Mouse (Mus musculus): ENCODE data around the gene Supv3l1.
"Not testable (repeated sequence)": the region's sequence is repeated elsewhere in the genome, so short reads cannot be mapped to it uniquely, and the experiment has no call there.

Gene Supv3l1

DNA sequence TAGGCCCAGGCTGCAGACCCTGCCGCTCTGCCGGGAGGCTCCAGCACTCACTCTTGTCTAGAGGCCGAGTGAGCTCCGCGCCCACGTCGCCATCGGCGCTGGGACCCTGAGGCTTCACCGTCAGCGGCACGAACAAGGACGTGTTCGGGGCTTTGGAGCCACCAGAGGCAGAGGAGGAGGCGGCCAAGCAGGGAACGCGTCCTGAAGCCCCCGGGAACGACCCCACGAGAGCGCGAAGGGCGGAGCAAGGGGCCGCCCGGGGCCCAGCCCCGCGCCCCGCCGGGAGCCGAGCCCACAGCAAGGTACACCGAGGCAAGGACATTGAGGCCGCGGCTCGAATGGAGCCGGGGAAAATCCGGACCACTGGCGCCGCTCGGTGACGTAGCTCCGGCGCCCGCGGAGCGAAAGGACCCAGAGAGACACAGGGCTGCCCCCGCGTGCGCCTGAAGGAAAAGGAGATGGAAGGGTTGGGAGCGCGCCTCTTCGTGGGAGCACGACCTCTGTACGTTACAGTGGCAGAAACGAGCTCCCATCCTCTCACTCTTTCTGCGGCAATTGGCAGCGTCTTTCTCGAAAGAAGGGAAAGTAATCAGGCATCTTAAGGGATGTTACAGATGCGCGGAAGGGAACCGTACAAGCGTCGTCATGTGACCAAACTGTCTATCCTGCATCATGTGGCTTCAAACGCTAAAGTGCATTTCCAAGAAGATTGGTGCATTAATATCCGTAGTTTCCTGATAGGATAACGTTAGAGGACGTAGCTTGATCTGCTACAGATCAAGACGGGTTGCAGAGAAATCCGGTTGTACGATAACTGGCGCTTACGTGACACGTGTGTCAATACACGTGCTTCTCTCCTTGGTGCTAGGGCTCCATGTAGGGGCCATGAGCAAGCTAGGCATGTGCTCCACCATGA lies at the start of gene Supv3l1, which contains the start of gene 4930507D05Rik:
Gene Supv3l1 (minus strand): TSS at position 375 of the 916 bp plus-strand sequence.
Gene 4930507D05Rik (plus strand): TSS at position 126 of the 916 bp plus-strand sequence.
- peak; percentile 95 for DNase-seq (ENCODE audit: inconsistent ontology term)

DNA sequence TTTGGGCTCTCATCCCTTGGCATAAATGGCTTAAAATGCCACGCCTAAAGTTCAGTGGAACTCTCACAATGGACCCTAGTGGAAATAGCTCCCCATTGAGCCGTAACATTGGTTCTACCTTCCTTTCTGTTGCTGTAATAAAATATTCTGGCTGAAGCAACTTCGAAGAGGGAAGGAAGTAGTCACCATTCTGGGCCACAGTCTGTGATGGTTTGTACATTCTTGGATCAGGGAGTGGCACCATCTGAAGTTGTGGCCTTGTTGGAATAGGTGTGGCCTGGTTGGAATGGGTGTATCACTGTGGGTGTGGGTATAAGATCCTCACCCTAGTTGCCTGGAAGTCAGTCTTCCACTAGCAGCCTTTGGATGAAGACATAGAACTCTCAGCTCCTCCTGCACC lies 42.1 kb upstream of the Supv3l1 start:
- DNase-seq (ENCODE audit: inconsistent ontology term), result not testable (repeated sequence)

- DNase-seq (ENCODE audit: inconsistent ontology term), result peak; percentile 34
These were observed 38.7 kb upstream of the Supv3l1 start for GRCm38 (mm10) chr10:62488266-62488665.

DNA sequence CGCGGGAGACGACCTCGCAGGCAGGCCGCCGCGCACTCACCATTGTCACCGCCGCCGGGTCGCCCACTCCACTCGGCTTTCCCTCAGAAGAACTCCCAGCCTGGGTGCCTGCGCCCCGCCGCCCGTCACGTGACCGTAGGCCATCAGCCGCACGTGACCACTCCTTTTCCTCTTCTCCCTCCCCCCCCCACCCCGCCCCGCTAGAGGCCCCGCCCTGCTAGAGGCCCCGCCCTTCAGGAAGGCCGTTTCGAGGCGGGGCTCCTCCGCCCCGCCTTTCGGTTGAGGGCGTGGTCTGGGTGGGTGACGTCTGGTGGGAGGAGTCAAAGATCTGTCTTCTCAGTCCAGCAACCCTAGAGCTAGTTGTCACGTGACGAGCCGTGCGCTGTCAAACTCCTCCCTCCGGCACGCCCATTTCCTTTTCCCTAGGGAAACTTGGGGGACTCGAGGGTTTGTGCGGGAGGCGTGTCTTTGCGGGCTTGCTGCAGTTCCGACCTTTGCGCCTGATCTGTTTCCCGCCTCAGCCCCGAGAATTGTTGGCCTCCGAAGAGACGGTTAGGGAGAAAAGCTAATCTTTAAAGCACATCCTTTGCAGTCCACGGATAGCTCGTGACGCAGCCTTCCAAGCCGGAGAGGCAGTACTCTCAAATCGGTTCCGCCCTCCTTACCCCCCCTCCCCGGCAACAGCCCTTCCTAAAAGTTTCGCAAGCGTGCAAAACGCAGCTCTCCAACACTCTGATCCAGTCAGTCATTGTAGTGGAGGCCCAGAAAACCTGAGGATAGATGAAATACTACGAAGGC lies 37.3 kb upstream of the Supv3l1 start, which contains the start of gene Vps26a:
Gene Vps26a (minus strand): TSS at position 188 of the 798 bp plus-strand sequence.
- DNase-seq (ENCODE audit: inconsistent ontology term), result peak; percentile 100

GRCm38 (mm10) chr10:62485878-62486582 lies 36.5 kb upstream of the Supv3l1 start:
- peak; percentile 69 for DNase-seq (ENCODE audit: inconsistent ontology term)

DNA sequence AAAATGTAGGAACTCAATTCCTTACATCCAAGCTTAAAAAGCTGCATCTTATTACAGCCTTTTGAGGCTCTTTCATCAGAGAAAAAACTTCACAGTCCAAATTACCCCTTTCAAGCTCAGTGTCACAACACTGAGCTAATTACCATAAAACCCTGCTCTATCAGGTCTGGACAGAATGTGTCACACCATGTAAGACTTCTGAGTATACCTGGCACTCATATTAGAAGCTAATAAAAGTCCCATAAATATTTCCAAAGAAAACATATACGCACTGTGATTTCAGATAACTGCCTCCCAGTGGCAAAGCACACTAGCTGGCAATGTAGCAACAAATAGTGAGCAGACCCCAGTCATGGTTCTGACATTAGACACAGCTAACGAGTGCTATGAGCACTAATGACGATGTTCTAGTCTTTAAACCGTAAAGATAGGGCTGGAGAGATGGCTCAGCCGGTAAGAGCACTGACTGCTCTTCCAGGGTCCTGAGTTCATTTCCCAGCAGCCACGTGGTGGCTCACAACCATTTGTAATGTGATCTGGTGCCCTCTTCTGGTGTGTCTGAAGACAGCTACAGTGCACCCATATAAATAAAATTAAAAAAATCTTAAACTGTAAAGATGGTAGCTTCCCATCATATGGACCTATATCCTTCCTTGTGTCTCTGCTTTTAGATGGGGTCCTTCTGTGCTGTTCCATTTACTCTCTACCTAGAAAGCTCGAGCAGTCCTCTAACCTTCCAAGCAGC lies 31.7 kb upstream of the Supv3l1 start:
- no peak for DNase-seq (ENCODE audit: inconsistent ontology term)

DNA sequence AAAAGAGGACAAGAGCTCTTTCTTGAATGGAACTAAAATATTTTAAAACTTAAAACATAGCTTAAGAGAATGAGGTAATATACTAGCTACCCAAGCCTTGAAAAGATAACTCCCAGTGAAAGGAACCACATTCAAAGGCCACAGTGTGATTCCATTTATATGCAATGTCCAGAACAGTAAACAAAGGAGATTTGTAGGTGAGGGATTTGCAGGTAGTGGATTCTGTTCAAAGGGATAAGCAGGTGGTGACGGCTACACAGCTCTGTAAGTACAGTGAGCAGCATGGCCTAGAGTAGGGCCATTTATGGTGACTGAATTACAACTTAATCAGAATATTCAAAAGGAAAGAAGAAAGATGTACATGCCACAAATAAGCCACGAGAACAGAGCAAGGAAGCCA lies 27.4 kb upstream of the Supv3l1 start:
- DNase-seq (ENCODE audit: inconsistent ontology term), result no peak

DNA sequence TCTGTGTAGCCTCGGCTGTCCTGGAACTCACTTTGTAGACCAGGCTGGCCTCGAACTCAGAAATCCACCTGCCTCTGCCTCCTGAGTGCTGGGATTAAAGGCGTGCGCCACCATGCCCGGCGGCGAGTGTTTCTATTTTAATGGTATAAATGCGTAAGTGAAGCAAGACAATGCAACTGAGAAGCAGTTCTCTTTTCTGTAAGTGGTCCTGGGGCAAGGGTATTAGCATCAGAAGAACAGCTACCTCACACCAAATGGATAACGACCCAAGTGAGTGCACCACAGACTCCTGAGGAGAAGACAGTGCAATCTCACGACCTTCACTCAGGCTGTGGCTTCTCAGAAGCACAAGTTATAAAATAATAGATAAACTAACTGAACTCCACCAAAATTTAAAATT lies 25.4 kb upstream of the Supv3l1 start:
- DNase-seq (ENCODE audit: inconsistent ontology term), result no peak

DNA sequence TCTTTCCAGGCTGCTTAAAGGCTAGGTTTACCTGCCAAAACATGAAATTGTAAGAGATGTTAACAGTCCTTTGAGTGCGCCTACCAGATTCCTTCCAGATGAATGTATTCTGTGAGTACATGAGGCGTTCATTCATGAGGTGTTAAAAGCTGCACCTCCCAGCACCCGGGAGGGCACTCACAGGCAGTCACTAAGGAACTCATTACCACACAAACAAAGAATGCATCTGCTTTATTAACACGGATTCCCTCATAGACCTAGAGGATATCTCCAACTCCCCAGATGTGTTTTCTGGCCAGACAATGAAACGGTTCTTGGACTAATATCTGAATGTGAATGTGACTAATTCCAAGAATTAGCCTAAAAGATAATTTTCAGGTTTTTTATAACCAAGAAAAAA lies 21.6 kb upstream of the Supv3l1 start:
- peak; percentile 51 for DNase-seq (ENCODE audit: inconsistent ontology term)

DNA sequence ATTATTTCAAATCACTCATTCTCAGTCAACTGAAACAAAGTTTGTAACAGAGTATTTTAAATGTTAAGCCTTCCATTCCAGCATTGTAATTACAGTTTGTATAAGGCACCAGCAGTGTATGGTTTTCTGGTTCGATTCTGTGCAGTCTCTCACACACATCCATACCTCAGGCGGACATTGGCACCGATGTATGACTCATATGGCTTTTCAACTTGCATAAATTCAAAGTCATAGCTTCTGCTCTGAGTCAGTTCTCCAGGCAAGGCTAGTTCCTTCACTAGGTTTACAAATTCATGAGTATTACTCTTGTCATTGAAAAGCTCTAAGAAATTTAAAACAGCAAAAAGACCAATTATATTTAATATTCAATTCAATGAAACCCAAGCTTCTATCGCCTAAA lies 20.2 kb upstream of the Supv3l1 start:
- no peak for DNase-seq (ENCODE audit: inconsistent ontology term)

GRCm38 (mm10) chr10:62461321-62461720 lies 11.8 kb upstream of the Supv3l1 start:
- no peak for DNase-seq (ENCODE audit: inconsistent ontology term)

GRCm38 (mm10) chr10:62452001-62452400 lies 2.5 kb upstream of the Supv3l1 start:
- not testable (repeated sequence) for DNase-seq (ENCODE audit: inconsistent ontology term)

- DNase-seq (ENCODE audit: inconsistent ontology term), result no peak
These were observed 722 bp upstream of the Supv3l1 start for GRCm38 (mm10) chr10:62450280-62450640.

- DNase-seq (ENCODE audit: inconsistent ontology term), result no peak
These were observed 19.1 kb downstream of the Supv3l1 start for GRCm38 (mm10) chr10:62430427-62430826.

- peak; percentile 40 for DNase-seq (ENCODE audit: inconsistent ontology term)
These were observed 24.3 kb downstream of the Supv3l1 start for GRCm38 (mm10) chr10:62425081-62425871.

DNA sequence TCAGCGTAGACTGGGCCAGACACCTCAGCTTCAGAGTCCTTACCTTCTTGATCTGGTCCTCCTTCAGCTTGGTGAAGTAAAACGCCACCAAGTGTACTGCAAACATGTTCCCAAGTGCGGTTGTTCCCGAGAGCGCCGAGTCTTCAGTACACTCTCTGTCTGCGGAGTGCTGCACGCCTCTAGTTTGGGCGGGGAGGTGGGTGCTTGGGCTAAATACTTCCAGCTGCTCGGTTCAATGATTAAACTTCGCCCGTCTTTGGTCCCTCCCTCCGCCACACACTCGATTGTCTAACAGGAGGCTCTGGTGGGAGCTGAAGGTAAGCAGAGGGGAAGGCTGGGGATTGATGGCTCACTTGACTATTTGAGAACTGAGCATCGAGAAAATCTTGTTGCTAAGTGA lies 27.3 kb downstream of the Supv3l1 start, which contains the start of gene Hkdc1:
Gene Hkdc1 (minus strand): TSS at position 237 of the 400 bp plus-strand sequence.
- DNase-seq (ENCODE audit: inconsistent ontology term), result peak; percentile 59

DNA sequence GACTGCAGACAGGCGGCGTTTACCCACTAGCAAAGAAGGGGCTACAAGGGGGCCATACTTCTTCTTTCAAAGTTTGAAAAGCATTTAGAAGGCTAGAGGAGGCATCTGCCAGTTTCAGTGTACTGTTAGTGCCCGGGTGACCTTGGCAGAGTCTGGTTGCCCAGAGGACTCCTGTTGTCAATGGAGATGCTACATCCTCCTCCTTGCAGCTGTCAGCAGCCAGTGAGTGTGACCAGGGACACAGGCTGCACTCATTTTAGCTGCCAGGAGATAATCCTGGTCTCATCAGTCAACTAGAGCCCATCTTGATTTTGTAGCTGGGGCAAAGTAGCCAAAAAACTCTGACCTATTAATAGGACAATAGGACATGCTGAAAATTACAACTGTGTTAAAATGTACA lies 28.4 kb downstream of the Supv3l1 start:
- DNase-seq (ENCODE audit: inconsistent ontology term), result peak; percentile 42

DNA sequence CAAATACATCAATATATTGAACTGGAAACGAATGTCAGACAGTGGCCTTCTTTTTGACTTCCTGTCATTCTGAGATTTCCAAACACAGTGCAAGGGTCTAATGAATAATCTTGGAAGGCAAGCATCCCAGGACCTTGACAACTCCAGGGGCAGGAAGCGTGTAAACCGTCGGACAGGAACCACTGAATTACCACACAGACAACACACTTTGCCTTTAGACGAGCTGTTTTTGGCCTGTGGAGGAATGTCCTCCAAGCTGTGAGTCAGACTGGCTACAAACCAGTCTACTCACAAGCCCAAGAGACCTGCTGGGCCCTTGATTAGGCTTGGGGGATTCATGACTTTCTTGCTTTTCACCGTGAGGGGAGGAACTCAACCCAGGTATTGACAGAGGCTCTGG lies 29.1 kb downstream of the Supv3l1 start:
- peak; percentile 61 for DNase-seq (ENCODE audit: inconsistent ontology term)

GRCm38 (mm10) chr10:62419422-62419821 lies 30.1 kb downstream of the Supv3l1 start:
- DNase-seq (ENCODE audit: inconsistent ontology term), result no peak

GRCm38 (mm10) chr10:62418831-62419356 lies 30.6 kb downstream of the Supv3l1 start:
- peak; percentile 96 for DNase-seq (ENCODE audit: inconsistent ontology term)
